Mouse (Mus musculus) olfactory bulb, adult 2 months (tissue): Measurements from ENCODE around the gene Gdpd5. TPM values are rescaled to one million over a fixed set of nuclear protein-coding genes. Genes with fewer than 3 reads are reported as not detected.

Experiments used
- H3K27ac ChIP-seq: fragments of 200-500 bp; 2 replicates; pipeline ENCODE4 v1.5.1; 2012; ENCODE audit warnings: low read depth, low read length; ENCODE audit not compliant: insufficient read depth
- H3K4me1 ChIP-seq: fragments of 200-500 bp; 2 replicates; pipeline ENCODE4 v1.6.1; 2012; ENCODE audit warnings: low read length; ENCODE audit not compliant: control insufficient read depth, insufficient read depth
- H3K4me3 ChIP-seq: fragments of 200-500 bp; 2 replicates; pipeline ENCODE4 v1.5.1; 2012; ENCODE audit warnings: mild to moderate bottlenecking, low read depth, low read length, moderate library complexity; ENCODE audit not compliant: insufficient read depth
- CTCF ChIP-seq: fragments of 200-500 bp; IDR thresholded peaks from 2 replicates; pipeline ENCODE4 v1.5.1; 2012; ENCODE audit warnings: low read depth, mild to moderate bottlenecking, low read length, moderate library complexity; ENCODE audit not compliant: insufficient read depth
- POLR2A ChIP-seq: fragments of 200-500 bp; IDR thresholded peaks from 2 replicates; pipeline ENCODE4 v1.6.1; 2012; ENCODE audit warnings: mild to moderate bottlenecking, low read depth, low read length, moderate library complexity; ENCODE audit not compliant: insufficient read depth
- WGBS: fragments of 180-500 bp; shearing (Covaris S2); methylation state at CpG from one replicate; pipeline ENCODE4 v1.1.7; 2018; 5-methylcytosine and 5-hydroxymethylcytosine counted together
- polyA plus RNA-seq: library from polyadenylated mRNA; stranded (reverse); fragments of >200 nt; gene quantifications from 2 replicates; pipeline ENCODE4 v1.2.4, GENCODE M21; 2012; ENCODE audit warnings: low replicate concordance; ENCODE audit not compliant: missing spikeins, insufficient read depth, insufficient read length

Gene Gdpd5
- polyA plus RNA-seq, 1 experiment = not detected

DNA sequence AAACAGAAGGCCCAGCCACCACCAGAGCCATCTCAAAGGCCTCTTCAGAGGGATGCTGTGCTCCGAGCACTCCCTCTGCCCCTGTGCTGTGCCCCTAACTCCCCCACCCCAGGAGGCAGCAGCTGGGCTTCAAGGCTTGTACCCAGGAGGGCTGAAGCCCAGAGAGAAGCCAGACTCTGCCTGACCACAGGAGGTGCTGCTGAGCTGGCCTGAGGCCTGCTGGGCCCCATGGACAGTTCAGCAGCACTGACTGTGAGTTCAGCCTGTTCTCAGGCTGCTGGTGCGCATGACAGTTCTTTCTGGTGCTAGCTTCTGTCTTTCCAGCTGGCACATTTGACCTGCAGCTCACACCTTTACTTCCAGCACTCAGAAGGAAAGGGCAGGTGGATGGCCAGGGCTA, 64.6 kb downstream of the Gdpd5 start:
- Histone ChIP-seq H3K4me3 (no peak overlapping the region), H3K27ac (no peak overlapping the region), H3K4me1 (peaks cover 58% of the 10 kb centered on the region)
- TF ChIP-seq POLR2A = no peak
- TF ChIP-seq CTCF = peak; percentile 23; the same call in 1 of the 2 replicates
- WGBS = 80% methylated on average over 2 of the region's 2 CpGs

GRCm38 (mm10) chr7:99447323-99447722, 66.1 kb downstream of the Gdpd5 start:
- WGBS = 70% methylated on average over 5 of the region's 5 CpGs
- Histone ChIP-seq H3K4me1 (peaks cover 49% of the 10 kb centered on the region), H3K27ac (no peak overlapping the region), H3K4me3 (no peak overlapping the region)
- TF ChIP-seq CTCF (no peak), POLR2A (no peak)

GRCm38 (mm10) chr7:99448619-99449018, 67.4 kb downstream of the Gdpd5 start:
- no peak for TF ChIP-seq POLR2A
- no peak for TF ChIP-seq CTCF
- WGBS = 77% methylated on average over 5 of the region's 5 CpGs
- Histone ChIP-seq H3K4me1 (peaks cover 46% of the 10 kb centered on the region), H3K27ac (peak overlapping the region; percentile 17), H3K4me3 (no peak overlapping the region)

DNA sequence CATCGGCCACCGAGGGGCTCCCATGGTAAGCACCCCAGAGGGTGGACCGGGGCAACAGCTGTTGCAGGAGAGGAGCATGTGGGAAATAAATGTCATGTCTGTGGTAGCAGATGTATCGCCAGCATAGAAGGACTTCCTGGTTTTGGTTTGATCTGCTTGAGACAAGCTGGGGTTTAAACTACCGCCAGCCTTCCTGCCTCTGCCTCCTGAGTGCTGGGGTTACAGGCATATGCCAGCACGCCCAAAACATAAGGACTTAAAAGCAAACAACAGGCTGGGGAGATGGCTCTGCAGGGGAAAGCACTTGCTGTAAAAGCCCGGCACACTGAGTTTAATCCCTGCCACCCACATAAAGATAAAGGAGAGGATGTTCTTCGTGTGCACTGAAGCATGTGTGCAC, 67.8 kb downstream of the Gdpd5 start:
- no peak overlapping the region for H3K4me3 ChIP-seq
- TF ChIP-seq CTCF = no peak
- no peak for TF ChIP-seq POLR2A
- H3K4me1 ChIP-seq = peaks cover 45% of the 10 kb centered on the region
- WGBS = 41% methylated on average over 8 of the region's 8 CpGs
- peak overlapping the region; percentile 17 for H3K27ac ChIP-seq

DNA sequence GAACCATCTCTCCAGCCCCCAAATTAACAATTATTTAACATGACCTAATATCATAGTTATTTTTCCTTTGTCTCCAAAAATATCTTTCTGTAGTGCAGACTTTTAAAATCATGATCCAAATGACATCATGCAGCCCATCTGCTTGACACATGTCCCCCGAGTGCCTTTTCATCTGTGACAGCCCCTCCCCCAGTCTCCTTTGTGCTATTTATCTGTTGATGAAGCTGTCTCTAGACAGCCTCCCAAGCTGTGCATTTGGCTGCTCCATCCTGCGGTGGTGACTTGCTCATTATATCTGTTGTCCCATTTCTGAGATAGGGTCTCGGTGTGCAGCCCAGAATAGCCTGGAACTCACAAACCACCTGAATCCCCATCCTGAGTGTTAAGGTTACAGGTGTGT, 68.5 kb downstream of the Gdpd5 start:
- TF ChIP-seq POLR2A (no peak), CTCF (no peak)
- WGBS = 25% methylated on average over 3 of the region's 3 CpGs
- no peak overlapping the region for H3K27ac ChIP-seq
- H3K4me3 ChIP-seq = no peak overlapping the region
- peaks cover 41% of the 10 kb centered on the region for H3K4me1 ChIP-seq

DNA sequence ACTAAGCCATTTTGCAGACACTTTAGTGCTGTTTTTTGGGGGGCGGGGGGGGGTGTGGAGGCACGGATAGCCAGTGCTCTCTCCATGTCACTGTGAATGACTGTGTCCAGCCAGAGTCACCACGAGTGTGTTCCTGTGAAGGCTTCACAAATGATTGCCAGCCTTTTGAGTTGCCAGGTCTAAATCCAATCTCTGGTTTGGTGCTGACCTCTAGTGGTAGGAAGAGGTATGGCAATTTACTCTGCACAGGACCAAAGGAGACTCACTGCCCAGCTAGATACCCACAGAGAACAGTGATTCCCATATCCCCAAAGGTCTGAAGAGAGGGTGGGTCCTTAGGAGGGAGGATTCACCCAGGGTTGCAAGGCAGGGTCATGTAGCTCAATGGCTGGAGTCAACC, 69.5 kb downstream of the Gdpd5 start:
- Histone ChIP-seq H3K4me1 (peaks cover 39% of the 10 kb centered on the region), H3K4me3 (no peak overlapping the region), H3K27ac (no peak overlapping the region)
- TF ChIP-seq CTCF (no peak), POLR2A (no peak)
- WGBS = 0% methylated on average over 3 of the region's 3 CpGs

DNA sequence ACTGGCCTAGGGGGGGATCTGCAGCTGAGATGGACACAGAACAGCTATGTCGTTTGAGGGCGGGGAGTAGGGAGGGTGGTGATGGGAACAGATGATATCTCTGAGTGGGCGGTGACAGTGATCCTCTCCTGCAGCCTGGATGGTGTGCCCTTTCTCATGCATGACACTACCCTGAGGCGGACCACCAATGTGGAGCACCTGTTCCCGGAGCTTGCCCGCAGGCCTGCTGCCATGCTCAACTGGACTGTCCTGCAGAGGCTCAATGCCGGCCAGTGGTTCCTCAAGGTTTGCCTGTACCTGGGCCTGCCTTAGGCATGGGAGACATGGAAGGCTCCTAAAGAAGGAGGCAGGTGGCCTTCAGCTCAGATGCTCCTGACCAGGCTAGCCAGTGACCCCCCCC, 71.6 kb downstream of the Gdpd5 start:
- no peak overlapping the region for H3K4me3 ChIP-seq
- WGBS = 64% methylated on average over 7 of the region's 7 CpGs
- H3K27ac ChIP-seq = no peak overlapping the region
- TF ChIP-seq POLR2A = no peak
- TF ChIP-seq CTCF = 0 out of 2 replicates have a peak, but pooled peaks have one; percentile 5
- H3K4me1 ChIP-seq = peaks cover 41% of the 10 kb centered on the region

GRCm38 (mm10) chr7:99454044-99454443, 72.8 kb downstream of the Gdpd5 start:
- Histone ChIP-seq H3K27ac (no peak overlapping the region), H3K4me1 (peaks cover 41% of the 10 kb centered on the region), H3K4me3 (no peak overlapping the region)
- TF ChIP-seq POLR2A = no peak
- TF ChIP-seq CTCF = no peak
- WGBS = 68% methylated on average over 4 of the region's 4 CpGs

DNA sequence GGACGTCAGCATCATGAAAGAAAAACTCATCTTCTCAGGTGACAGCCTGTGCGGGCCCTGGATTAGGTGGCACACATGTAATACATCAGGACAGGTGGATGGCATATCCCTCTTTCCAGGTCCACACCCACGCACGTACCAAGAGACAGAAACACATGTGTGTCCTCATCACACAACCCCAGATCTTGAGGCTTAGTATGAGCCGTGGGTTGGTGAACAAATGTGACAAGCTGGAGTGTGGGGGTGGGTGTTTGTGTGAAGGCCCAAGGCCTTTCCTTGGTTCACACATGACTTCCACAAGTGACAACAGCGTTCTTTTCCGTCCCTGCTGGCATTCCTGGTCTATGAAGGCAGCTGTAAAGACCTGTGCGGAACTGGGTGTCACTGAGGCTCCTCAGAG, 77.6 kb downstream of the Gdpd5 start:
- no peak for TF ChIP-seq CTCF
- no peak for TF ChIP-seq POLR2A
- 60% methylated on average over 8 of the region's 8 CpGs for WGBS

GRCm38 (mm10) chr7:99459888-99460652, 78.9 kb downstream of the Gdpd5 start:
- WGBS = 62% methylated on average over 15 of the region's 15 CpGs
- H3K4me3 ChIP-seq = no peak overlapping the region
- peaks cover 48% of the 10 kb centered on the region for H3K4me1 ChIP-seq
- H3K27ac ChIP-seq = peak overlapping the region; percentile 87
- TF ChIP-seq CTCF = no peak
- TF ChIP-seq POLR2A = no peak

More for the DNA sequence above, 77.6 kb downstream of the Gdpd5 start:
- Histone ChIP-seq H3K4me3 (no peak overlapping the region), H3K4me1 (peaks cover 48% of the 10 kb centered on the region), H3K27ac (peak overlapping the region; percentile 52)

DNA sequence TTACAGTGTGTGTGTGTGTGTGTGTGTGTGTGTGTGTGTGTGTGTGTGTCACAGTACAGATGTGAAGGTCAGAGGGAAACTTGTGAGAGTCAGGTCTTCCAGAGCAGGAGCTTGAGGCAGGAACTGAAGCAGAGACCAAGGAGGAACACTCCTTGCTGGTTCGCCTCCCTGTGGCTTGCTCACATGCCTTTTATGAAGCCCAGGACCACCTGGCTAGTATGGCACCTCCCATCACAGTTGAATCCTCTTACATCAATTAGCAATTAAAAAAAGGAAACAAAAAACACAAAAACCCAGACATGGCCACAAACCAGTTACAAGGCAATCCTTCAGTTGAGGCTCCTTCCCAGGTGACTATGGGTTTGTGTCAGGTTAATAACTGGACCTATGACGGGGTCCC, 81.9 kb downstream of the Gdpd5 start:
- H3K27ac ChIP-seq = no peak overlapping the region
- WGBS = 76% methylated on average over 2 of the region's 2 CpGs
- TF ChIP-seq POLR2A (no peak), CTCF (no peak)
- H3K4me1 ChIP-seq = peaks cover 47% of the 10 kb centered on the region
- H3K4me3 ChIP-seq = no peak overlapping the region
